Mouse (Mus musculus): Measurements from ENCODE around the gene Igfn1. TPM values are rescaled to one million over a fixed set of nuclear protein-coding genes. Genes with fewer than 3 reads are reported as not detected.

Gene Igfn1
- total and polyA plus RNA-seq, 3 experiments, result not detected

DNA sequence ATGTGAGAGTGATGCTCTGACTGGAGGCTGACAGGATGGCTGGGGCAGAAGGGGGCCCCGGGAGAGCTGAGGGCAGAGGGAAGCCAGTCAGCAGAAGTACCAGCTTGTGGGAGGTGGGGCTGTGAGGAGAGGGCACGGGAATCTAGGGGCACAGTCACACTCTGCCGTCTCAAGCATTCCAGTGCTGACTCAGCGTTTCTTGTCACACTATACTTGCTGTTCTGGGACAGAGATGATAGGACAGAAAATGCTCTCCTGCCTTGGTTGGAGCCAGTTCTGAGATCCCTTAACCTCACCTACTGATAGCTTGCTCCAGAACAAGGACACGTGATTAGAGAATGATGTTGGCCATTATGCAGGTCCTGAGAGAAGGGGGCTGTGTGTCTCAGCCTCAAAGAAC, 43.0 kb downstream of the Igfn1 start:
- peak; percentile 88 for TF ChIP-seq MAFK (IDR thresholded peaks at IDR 0.05; ENCODE audit: insufficient replicate concordance, low read length)
- TF ChIP-seq RCOR1 (conservative IDR thresholded peaks at IDR 0.05; ENCODE audit: low read depth, low read length), result no peak
- in situ Hi-C loops (cut with MboI; ENCODE audit: low pct_ligation_motif_present, low pct_unique_long_range_greater_than_20kb, low sequenced_read_pairs), result loop anchor here (10.0 kb wide), 1 partner anchor 82 kb away; no protein-coding TSS in a partner anchor

DNA sequence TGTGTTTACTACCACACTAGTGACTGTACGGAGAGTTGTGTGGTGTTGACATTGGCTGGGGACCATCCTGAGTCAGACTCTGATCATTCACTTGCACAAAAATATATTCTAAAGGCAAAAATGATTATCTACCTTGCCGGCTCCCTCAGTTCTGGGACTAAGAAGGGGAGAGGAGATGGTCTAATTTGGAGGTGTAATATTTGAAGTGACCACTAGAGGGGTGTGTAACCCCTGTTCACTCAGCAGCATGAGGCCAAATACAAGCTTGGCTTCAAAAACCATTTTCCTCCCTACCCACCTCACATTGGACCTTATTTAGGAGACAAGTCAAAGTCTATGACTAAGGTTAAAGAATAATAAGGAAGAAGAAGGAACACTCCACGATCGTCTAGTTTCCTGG, 47.7 kb downstream of the Igfn1 start:
- dilution Hi-C loops (cut with MboI; ENCODE audit: extremely low pct_ligation_motif_present, extremely low pct_unique_long_range_greater_than_20kb, low sequenced_read_pairs), result no loop called here
- in situ Hi-C loops (cut with MboI; ENCODE audit: low pct_ligation_motif_present, low pct_unique_long_range_greater_than_20kb, low sequenced_read_pairs), result no loop called here
- Histone ChIP-seq H3K36me3 (replicated peaks in 1 of 2; ENCODE audit: control insufficient read depth in 1 of 2, insufficient read depth in 1 of 2, low read length in 1 of 2) (no peaks in the 10 kb centered on the region), H3K27ac (ENCODE audit: insufficient read depth, low read depth) (no peak overlapping the region), H3K4me3 (replicated peaks in 1 of 3; ENCODE audit: low read depth in 2 of 3, low read length in 2 of 3, poor library complexity in 1 of 3) (no peak overlapping the region), H3K27me3 (replicated peaks) (peaks cover 83% of the 10 kb centered on the region), H3K4me2 (ENCODE audit: insufficient read depth, low read depth, poor library complexity, severe bottlenecking) (no peak overlapping the region), H3K9ac (ENCODE audit: insufficient read depth, low read depth) (no peak overlapping the region), H3K79me2 (replicated peaks; ENCODE audit: control insufficient read depth, extremely low read depth, insufficient read depth, poor library complexity, severe bottlenecking) (no peaks in the 10 kb centered on the region), H3K4me1 (ENCODE audit: control insufficient read depth in 1 of 2, insufficient read depth in 2 of 2) (no peaks in the 10 kb centered on the region), H3K9me3 (replicated peaks; ENCODE audit: low read length) (no peaks in the 10 kb centered on the region)
- DNase-seq (ENCODE audit: extremely low read depth), result peak; percentile 62
- no peak for TF ChIP-seq POLR2A (IDR thresholded peaks at IDR 0.05; ENCODE audit: low read depth, low read length)
- no peak for TF ChIP-seq USF1 (IDR thresholded peaks at IDR 0.05; ENCODE audit: low read depth, low read length)
- no peak for TF ChIP-seq PAX5 (IDR thresholded peaks at IDR 0.05; ENCODE audit: low read length)
- no peak for TF ChIP-seq MEF2A (IDR thresholded peaks at IDR 0.05; ENCODE audit: borderline replicate concordance, low read depth, low read length)
- TF ChIP-seq E2F4 (IDR thresholded peaks at IDR 0.05; ENCODE audit: insufficient replicate concordance, low read depth, low read length), result no peak
- TF ChIP-seq ETS1 (conservative IDR thresholded peaks at IDR 0.05; ENCODE audit: low read depth, low read length), result no peak
- no peak for TF ChIP-seq TCF12 (IDR thresholded peaks at IDR 0.05; ENCODE audit: low read depth, low read length)
- TF ChIP-seq CTCF (conservative IDR thresholded peaks at IDR 0.05 in 1 of 2, IDR thresholded peaks at IDR 0.05 in 1 of 2; ENCODE audit: low read depth in 2 of 2, low read length in 2 of 2), result peak; percentile 79 to 95
- TF ChIP-seq RCOR1 (conservative IDR thresholded peaks at IDR 0.05; ENCODE audit: low read depth, low read length), result no peak
- TF ChIP-seq MYC (IDR thresholded peaks at IDR 0.05; ENCODE audit: low read depth, low read length), result peak; percentile 53; the same call in 1 of the 2 replicates
- TF ChIP-seq TBP (conservative IDR thresholded peaks at IDR 0.05; ENCODE audit: low read depth, low read length), result no peak
- peak; percentile 58 for TF ChIP-seq SMC3 (IDR thresholded peaks at IDR 0.05; ENCODE audit: low read depth, low read length)
- TF ChIP-seq IRF4 (IDR thresholded peaks at IDR 0.05; ENCODE audit: low read depth, low read length), result no peak
- peak; percentile 69 for TF ChIP-seq RAD21 (IDR thresholded peaks at IDR 0.05; ENCODE audit: low read depth, low read length)
- no peak for TF ChIP-seq MAZ (IDR thresholded peaks at IDR 0.05; ENCODE audit: low read depth, low read length)
- TF ChIP-seq ZKSCAN1 (IDR thresholded peaks at IDR 0.05; ENCODE audit: borderline replicate concordance, low read depth, low read length), result no peak
- no peak for TF ChIP-seq NRF1 (IDR thresholded peaks at IDR 0.05; ENCODE audit: low read depth, low read length)
- TF ChIP-seq MXI1 (IDR thresholded peaks at IDR 0.05; ENCODE audit: low read depth, low read length), result no peak
- TF ChIP-seq ZNF384 (IDR thresholded peaks at IDR 0.05; ENCODE audit: low read depth, low read length), result no peak
- no peak for TF ChIP-seq HCFC1 (IDR thresholded peaks at IDR 0.05; ENCODE audit: low read depth, low read length)
- no peak for TF ChIP-seq MAFK (IDR thresholded peaks at IDR 0.05; ENCODE audit: insufficient replicate concordance, low read length)
- TF ChIP-seq USF2 (conservative IDR thresholded peaks at IDR 0.05; ENCODE audit: low read depth, low read length), result no peak
- TF ChIP-seq POLR2AphosphoS2 (IDR thresholded peaks at IDR 0.05; ENCODE audit: low read depth, low read length), result no peak
- no peak for TF ChIP-seq ZC3H11A (IDR thresholded peaks at IDR 0.05; ENCODE audit: low read depth, low read length)
- TF ChIP-seq CHD2 (IDR thresholded peaks at IDR 0.05; ENCODE audit: low read length), result no peak
- no peak for TF ChIP-seq BHLHE40 (IDR thresholded peaks at IDR 0.05; ENCODE audit: low read depth, low read length)
- no peak for TF ChIP-seq UBTF (IDR thresholded peaks at IDR 0.05; ENCODE audit: low read depth, low read length)
- TF ChIP-seq KAT2A (IDR thresholded peaks at IDR 0.05; ENCODE audit: insufficient replicate concordance, low read length), result no peak

More for the DNA sequence above, 43.0 kb downstream of the Igfn1 start:
- Histone ChIP-seq H3K27ac (ENCODE audit: insufficient read depth, low read depth) (no peak overlapping the region), H3K79me2 (replicated peaks; ENCODE audit: control insufficient read depth, extremely low read depth, insufficient read depth, poor library complexity, severe bottlenecking) (no peaks in the 10 kb centered on the region), H3K4me3 (replicated peaks in 1 of 3; ENCODE audit: low read depth in 2 of 3, low read length in 2 of 3, poor library complexity in 1 of 3) (no peak overlapping the region), H3K9ac (ENCODE audit: insufficient read depth, low read depth) (no peak overlapping the region), H3K27me3 (replicated peaks) (peaks cover 92% of the 10 kb centered on the region), H3K4me2 (ENCODE audit: insufficient read depth, low read depth, poor library complexity, severe bottlenecking) (no peak overlapping the region), H3K36me3 (replicated peaks in 1 of 2; ENCODE audit: control insufficient read depth in 1 of 2, insufficient read depth in 1 of 2, low read length in 1 of 2) (no peaks in the 10 kb centered on the region), H3K4me1 (ENCODE audit: control insufficient read depth in 1 of 2, insufficient read depth in 2 of 2) (no peaks in the 10 kb centered on the region), H3K9me3 (replicated peaks; ENCODE audit: low read length) (no peaks in the 10 kb centered on the region)
- DNase-seq (ENCODE audit: extremely low read depth), result no peak
- dilution Hi-C loops (cut with MboI; ENCODE audit: extremely low pct_ligation_motif_present, extremely low pct_unique_long_range_greater_than_20kb, low sequenced_read_pairs), result no loop called here

Data from CH12.LX (cell line).